Mouse (Mus musculus) regulatory T cell (primary cell): ENCODE data around the gene Cdk18.

Source experiments
- in situ Hi-C: fragments of 300-600 bp; cut with MboI, MseI; formaldehyde crosslinking; loops from one replicate; pipeline ENCODE4 v1.15.1; 2025; ENCODE audit warnings: high pct_unique_total_duplicates

Gene Cdk18

DNA sequence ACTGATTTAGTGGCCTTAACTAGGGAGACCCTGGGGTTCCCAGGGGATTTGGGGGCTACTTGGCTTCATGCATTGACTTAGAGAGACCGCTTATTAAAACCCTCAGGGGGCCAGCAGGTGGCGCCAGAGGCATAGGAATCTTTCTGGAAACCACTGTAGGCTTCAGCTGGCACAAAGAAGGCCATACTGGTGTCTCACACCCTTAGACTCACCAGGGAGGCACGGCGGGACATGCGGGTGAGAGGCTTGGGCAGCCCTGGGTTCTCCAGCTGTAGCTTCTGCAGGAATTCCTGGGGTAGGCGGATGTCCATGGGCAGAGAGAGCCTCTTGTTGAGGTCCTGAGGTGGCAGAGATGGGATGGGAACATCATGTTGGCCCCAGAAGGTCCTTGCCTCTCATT, 18.2 kb downstream of the Cdk18 start:
- in situ Hi-C loops, result loop anchor here (5.0 kb wide), 1 partner anchor 36 kb away; no protein-coding TSS in a partner anchor

DNA sequence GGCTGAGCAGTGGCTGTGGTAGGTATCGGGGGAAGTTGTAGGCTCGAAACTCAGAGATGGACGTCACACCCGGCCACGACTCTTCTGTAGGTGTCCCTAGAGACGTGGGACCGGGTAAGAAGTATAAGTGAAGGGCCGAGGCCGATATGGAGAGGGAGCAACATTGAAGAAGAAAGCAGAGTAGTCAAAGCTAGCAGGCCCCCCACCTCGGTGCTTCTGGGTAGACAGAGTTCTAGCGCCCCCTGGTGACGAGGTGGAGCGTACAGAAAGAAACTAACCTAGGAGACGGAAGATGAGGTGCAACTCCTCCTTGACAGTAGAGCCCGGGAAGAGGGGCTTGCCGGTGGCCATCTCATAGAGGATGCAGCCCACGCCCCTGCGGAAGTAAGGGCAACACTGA, 22.9 kb downstream of the Cdk18 start:
- in situ Hi-C loops, result no loop called here

DNA sequence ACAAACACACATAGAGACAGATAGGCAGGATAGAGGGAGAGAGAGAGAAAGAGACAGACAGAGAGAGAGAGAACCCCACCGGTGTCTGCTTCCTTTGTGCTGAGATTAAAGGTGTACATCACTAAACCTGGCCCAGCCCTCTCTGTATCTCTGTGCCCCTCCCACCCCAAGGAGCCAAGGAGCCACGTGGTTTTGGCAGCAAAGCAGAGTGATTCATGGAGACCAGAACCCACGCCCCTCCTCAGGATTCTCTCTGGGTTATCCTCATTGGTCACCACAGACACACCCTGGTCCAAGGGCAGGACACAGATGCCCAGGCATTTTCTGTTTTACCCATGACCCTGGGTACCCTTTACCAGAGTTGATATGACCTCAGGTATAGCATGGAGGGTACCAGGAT, 26.4 kb downstream of the Cdk18 start:
- in situ Hi-C loops, result no loop called here

DNA sequence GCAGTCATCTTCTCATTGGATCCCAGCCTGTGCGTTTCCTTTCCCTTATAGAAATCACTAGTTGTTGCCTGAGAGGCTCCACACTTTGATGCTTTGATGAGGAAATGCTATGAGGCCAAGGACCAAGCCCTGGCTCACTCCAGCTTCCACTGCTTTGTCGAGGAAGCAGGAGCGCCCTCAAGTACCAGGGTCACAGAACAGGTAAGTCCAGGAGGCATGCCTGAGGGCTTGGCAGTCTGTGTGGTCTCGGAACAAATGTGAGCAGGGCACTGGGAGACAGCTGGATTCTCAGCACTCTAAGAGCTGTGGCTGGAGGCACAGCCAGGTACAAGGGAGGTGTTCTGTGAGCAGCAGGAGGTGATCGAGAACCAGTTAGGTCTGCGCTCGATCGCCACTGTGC, 27.1 kb downstream of the Cdk18 start:
- in situ Hi-C loops, result no loop called here

DNA sequence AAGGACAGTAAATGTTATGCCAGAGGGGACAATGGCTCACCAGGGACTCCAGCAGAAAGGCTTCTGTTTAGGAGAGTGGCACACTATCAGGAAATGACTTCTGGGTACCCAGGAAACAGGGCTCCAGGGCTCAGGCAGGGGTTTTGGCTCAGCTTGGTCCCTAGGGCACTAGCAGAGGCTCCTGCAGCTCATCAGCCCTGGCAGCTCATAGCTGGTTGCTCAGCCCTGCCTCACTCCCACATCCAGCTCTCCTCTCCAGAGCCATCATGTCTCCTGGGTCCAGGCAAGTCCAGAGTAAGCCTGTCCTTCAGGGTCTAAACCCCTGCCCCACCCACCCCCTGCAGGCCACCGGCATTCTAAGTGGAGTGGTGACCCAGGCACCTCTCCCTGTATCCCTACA, 28.1 kb downstream of the Cdk18 start:
- in situ Hi-C loops, result no loop called here

DNA sequence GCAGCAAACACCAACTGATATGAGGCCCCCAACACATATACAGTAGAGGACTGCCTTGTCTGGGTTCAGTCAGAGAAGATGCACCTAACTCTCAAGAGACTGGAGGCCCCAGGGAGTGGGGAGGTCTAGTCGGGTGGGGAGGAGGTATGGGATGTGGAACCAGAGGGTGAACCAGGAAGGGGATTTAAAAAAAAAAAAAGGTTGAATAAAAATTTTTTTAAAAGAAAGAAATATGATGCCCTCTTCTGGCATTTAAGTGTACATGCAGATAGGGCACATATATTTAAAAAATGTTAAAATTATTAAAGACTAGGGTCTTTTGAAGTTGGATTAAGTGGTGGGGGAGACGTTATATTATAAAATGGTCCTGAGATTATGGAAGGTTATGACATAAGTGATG, 30.1 kb downstream of the Cdk18 start:
- in situ Hi-C loops, result loop anchor here (5.0 kb wide), 1 partner anchor 112 kb away; no protein-coding TSS in a partner anchor

DNA sequence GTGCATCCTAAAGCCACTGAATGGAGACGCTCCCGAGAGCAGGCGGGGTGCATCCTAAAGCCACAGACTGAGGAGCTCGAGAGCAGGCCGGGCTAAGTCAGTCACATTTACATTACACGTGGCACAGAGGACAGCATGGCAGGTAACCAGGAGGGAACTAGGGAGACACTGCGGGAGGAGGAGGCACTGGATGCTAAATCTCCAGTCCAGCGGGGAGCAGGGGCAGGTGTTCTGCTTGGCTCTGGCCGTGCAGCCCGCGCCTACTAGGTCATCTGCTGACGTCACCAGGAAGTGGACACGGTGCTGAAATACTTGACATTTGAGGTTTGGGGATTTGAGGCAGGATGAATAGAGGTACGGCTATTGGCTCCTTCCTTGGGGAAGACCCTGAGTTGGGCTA, 35.1 kb downstream of the Cdk18 start:
- in situ Hi-C loops, result no loop called here

DNA sequence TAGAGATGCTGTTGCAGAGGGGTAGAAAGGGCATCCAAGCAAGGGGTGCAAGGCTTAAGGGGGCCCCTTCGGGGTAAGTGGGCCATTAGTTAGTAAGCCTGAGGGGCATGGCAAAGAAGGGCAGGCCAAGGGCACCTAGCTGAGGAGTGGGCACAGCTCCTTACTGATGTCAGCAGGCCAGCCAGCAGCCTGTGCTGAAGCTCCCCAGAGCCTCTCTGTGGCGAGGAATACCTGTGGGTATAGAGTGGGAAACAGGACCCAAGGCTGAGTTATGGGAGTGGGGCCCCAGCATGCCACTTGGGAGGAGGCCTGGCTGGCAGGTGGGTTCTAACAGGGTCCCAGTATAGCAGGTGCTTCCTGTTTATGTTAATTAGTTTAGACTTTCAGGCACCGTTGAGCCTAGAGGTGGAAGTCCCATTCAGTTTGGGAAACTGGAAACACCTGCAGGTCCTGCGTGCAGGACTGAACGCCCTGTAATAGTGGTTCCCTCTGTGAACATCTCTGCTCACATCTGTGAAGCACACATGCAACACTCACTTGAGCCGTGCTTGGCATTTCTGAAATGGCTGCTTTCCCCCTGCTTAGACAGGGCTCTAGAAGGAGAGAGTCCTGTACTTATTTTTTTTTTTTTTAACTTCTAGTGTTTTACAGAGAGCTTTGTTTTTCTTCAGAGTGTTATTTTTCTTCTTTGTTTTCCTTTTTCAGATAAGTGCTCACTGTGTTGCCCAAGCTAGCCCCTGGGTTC, 37.4 kb downstream of the Cdk18 start:
- in situ Hi-C loops, result no loop called here

DNA sequence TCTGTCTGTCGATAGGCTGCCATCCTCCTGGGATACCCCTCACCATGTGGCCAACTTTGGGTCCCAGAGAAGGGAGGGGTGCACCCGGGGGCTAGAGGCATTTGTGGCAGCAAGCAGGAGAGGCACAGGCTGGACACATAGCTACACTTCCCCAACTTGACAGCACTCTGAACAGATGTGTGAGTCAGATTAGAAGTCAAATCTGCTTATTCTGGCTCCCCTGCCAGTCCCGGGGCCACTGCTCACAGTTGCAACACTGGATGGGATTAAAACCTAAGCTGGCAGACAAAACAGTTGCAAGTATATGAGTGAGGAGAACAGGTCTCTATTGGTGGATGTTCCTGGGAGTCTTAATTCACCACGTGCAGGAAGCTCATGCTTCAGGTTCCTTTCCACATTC, 39.7 kb downstream of the Cdk18 start:
- in situ Hi-C loops, result no loop called here

DNA sequence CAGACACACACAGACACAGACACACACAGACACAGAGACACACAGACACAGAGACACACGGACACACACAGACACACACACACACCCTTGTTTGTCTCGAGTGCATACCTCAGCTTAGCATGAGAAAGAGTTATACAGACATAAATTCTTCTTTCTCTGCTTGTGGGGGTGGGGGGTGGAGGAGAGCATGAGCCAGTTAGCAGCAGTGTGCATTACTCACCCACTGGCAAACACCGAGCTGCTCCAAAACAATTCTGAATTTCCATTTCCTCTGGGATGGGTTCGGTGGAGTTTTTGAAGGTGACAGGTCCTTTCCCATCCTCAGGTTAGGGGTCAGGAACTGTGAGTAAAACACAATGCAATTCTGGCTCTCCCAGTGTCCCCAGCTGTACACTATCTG, 40.5 kb downstream of the Cdk18 start:
- in situ Hi-C loops, result no loop called here

DNA sequence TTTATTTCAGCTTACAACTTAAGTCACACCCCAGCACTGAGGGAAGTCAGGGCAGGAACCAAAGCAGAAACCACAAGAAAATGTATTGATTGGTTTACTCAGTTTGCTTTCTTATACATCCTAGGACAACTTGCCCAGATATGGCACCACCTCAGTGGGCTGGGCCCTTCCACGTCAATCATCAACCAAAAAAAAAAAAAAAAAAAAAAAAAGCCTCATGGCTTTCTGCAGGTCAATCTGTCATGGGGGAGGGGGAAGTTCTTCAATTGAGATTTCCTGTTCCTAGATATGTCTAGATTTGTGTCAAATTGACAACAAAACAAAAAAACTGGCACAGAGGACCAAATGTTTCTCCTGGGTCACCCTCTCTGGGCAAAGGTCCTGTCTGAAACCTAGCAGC, 41.4 kb downstream of the Cdk18 start:
- in situ Hi-C loops, result no loop called here

DNA sequence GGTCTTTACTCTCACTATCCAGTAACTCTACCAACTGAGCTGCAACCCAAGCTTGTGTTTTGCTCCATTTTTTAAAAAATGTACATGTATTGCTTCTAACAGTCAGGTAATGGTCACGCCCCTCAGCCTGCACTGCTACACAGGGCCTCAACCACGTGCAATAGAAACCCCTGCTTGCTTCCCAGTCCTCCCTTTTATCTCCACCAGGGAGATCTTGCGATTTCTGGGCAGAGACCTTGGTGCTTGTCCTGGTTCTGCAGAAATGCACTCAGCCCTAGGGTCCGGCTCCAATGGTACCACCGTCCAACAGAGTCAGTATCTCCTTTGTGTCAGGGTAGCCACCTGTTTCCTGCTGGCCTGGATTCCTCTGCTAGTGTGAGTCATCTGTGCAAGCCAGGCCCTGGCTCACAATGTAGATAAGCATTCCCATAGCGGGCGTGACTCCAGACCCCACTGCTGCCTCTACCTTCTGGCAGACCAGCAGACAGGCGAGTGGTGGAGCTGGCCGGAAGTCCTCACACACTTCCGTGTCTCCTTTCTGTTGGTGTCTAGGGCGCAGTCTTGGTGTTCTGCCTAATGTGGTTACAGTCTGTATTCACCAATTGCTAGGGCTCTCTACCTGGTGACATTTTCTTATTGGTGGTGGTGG, 44.0 kb downstream of the Cdk18 start:
- in situ Hi-C loops, result no loop called here

DNA sequence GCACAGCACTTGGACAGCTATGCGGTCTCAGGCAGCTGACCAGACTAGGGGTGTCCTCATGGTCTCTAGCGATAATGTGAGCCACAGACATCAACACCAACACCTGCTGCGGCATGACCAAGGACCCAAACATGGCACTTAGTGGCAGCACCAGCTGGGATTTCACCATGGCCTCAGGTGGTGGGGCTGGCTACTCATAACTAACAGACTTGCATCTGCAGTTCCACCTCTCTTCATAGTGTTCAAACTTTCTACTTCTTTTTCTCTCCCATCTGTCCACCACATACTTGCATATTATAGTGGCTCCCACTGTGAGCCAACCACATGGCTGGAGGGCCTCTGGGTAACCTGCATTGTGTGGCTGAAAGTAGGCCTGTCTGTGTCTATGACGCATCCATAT, 46.2 kb downstream of the Cdk18 start:
- in situ Hi-C loops, result no loop called here

DNA sequence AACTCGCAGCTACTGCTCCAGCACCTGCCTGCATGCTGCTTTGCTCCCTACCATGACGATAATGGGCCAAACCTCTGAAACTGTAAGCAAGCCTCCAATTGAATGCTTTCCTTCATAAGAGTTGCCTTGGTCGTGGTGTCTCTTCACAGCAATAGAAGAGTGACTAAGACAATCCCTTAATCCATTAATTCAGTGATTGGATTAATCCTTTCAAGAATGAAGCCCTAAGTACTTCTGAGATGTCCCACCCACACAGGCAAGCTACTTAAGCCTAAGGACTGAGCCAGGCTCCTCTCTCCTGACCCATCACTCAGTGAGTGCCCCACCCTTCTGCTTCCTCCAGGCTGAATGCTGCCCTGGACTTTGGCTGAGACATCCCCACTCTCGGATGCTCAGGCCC, 49.2 kb downstream of the Cdk18 start:
- in situ Hi-C loops, result no loop called here

DNA sequence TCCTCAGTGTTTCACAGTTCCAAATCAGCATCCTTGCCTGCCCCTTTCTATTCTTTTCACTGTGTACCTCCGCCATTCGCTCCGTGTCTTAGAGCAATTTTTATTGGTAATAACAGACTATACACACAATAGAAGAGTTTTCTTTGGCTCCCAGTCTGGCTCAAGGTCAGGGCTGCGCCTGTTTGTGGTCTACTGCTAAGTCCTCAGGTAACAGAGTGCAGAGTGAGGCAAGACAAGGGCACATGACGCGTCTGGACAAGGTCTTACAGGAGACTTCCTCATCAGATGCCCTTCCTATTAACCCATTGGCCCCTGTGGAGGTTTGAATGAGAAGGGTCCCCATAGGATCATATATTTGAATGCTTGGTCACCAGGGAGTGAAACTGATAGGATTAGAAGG, 49.7 kb downstream of the Cdk18 start:
- in situ Hi-C loops, result no loop called here

DNA sequence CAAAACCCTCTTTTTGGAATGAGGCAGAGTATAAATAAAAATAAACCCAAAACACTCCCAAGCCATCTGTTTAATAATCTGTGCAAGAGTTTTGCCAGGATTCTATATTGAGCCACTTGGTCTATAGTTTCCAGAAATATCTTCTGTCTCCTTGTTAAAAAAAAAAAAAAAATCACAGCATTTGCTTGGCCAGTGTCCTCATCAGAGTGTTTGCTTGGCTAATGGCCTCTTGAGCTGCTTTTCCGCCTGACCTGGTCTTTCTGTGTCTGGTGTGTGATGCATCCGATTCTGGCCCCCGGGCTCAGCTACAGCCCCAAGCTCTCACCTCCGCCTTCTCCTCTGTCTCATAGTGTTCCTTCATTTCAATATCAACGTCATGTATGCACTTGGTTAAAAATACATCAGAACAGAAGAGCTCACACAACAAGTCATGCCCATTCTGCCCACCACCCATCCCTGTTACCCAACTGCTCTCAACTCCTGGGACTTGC, 51.3 kb downstream of the Cdk18 start:
- in situ Hi-C loops, result no loop called here

DNA sequence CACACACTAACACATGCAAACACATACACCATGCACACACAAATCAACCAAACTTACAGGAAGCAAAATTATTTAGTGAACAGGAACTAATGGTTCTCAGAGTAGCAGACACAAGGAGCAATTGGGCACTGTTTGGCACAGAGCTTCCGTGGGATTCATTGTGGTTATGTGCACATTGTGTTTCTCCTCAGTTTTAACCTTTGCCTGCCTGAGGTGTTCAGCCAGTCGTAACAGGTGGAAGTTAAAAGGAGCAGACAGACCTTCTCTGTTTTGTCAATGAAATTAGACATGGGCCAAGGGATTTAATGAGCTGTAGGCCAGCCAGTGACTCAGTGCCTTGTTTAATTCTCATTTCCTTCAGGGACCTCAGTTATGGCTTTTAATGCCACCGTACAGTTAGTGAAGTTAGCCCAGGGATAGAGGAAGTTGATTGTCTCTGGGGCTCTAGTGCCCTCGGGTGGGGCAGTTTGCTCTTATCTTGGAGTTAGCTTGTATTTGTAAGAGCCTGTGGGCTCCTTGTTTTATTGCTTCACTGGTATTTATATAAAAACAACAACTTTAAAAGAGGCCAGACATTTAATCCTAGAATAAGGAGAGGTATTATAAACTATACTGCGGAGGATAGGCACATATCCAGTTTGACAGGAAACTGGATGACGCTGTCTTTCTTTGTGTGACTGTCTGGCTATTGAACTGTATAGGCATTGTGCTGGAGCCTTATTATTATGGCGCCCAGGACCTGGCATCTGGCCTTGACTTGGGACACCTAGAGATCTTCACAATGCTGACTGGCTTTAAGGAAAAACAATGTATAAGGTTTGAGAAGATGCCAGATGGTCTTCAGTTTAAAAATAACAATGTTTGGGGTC, 54.1 kb downstream of the Cdk18 start:
- in situ Hi-C loops, result no loop called here

DNA sequence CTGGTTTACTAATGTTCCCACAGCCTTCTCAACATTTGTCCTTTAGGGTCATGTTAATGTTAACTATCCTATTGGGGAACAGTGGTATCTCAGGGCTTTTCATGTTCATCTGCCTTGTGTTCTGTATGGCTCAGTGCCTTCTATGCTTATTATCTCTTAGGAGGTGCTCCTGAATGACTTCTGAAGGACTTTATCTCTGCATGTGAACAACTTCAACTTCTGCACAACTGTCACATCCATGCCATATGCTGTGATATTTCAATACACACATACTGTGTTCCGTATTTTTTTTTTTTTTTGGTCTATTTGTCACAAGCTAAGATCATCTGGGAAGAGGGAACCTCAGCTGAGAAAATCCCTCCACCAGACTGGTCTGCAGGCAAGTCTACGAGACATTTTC, 61.1 kb downstream of the Cdk18 start:
- in situ Hi-C loops, result no loop called here

DNA sequence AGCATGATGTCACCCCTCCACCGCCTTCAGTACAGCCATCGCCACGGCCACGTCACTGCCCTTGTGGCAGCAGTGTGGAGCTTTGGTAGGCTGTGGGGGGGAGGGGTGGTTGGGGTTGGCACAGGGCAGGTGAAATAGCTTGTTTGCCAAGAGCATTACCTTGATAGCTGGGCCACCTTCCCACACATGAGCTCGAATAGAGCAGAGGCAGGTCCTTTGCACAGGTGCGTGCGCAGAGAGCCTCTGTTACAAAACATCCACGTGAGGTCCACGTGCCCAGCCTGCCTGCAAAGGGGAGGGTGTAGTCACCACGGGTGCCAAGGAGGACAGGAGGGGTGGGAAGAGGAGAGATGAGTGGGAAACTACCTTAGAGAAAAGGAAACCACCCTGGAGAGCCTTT, 63.9 kb downstream of the Cdk18 start:
- in situ Hi-C loops, result no loop called here

DNA sequence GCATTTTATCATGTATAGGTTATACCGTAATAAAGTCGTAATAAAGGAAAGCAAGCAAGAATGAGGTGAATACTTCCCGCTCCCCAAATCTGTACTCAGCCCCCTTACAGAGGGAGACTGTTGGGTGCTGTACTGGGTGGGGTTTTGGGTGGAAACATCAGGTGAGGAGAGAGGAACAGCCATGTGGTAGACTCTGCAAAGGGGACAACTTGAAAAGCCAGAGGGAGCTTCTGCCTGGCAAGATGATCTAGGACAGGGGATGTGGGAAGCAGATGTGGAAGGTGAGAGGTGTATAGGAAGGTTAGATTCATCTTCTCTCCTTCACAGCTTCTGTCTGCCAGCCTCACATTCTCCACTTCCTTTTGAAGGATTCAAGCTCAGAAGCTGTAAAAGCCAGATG, 68.8 kb downstream of the Cdk18 start:
- in situ Hi-C loops, result no loop called here

DNA sequence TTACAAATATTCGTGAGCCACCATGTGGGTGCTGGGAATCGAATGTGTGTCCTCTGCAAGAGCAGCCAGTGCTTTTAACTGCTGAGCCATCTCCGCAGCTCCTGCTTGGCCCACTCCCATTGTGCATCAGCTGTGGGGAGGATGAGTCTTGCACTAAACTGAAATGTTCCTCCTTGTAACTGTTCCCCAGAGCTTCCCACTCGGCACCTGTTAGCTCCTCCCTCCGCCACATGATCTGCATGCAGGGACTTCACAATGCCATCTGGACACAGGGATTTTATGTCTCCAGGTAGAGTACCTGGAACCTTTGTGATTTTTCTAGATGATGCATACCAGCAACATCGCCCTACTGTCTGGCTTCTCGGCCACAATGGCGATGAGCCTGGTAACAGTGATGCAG, 70.0 kb downstream of the Cdk18 start:
- in situ Hi-C loops, result loop anchor here (10.0 kb wide), 1 partner anchor 355 kb away; no protein-coding TSS in a partner anchor
